Mouse (Mus musculus): ENCODE results near the gene Tal1.
A peak's percentile ranks its signal among the peaks of the same experiment; 100 is the strongest.

Tal1 gene

GRCm38 (mm10) chr4:115063518-115064239, 7.5 kb downstream of the Tal1 start:
- no peak for DNase-seq (ENCODE audit: extremely low read depth, insufficient read length, low spot score)

- DNase-seq (ENCODE audit: extremely low read depth, insufficient read length, low spot score): no peak
Measured at GRCm38 (mm10) chr4:115071668-115072067, 15.4 kb downstream of the Tal1 start.

GRCm38 (mm10) chr4:115074789-115075188, 18.6 kb downstream of the Tal1 start:
- no peak for DNase-seq (ENCODE audit: extremely low read depth, insufficient read length, low spot score)

GRCm38 (mm10) chr4:115075204-115075915, 19.1 kb downstream of the Tal1 start:
- no peak for DNase-seq (ENCODE audit: extremely low read depth, insufficient read length, low spot score)

GRCm38 (mm10) chr4:115078892-115079820, 22.9 kb downstream of the Tal1 start:
- DNase-seq (ENCODE audit: extremely low read depth, insufficient read length, low spot score): no peak

- no peak for DNase-seq (ENCODE audit: extremely low read depth, insufficient read length, low spot score)
Measured at GRCm38 (mm10) chr4:115079821-115080349, 23.7 kb downstream of the Tal1 start.

GRCm38 (mm10) chr4:115083031-115083430, 26.8 kb downstream of the Tal1 start:
- DNase-seq (ENCODE audit: extremely low read depth, insufficient read length, low spot score): no peak

GRCm38 (mm10) chr4:115085522-115086095, 29.4 kb downstream of the Tal1 start:
- DNase-seq (ENCODE audit: extremely low read depth, insufficient read length, low spot score): peak; percentile 15

GRCm38 (mm10) chr4:115086257-115086656, 30.0 kb downstream of the Tal1 start:
- DNase-seq (ENCODE audit: extremely low read depth, insufficient read length, low spot score): no peak

GRCm38 (mm10) chr4:115086763-115087415, 30.7 kb downstream of the Tal1 start:
- no peak for DNase-seq (ENCODE audit: extremely low read depth, insufficient read length, low spot score)

GRCm38 (mm10) chr4:115088611-115089338, 32.5 kb downstream of the Tal1 start, which contains the start of gene Pdzk1ip1:
Gene Pdzk1ip1, plus strand, starts transcription at chr4:115088708.
- peak; percentile 13 for DNase-seq (ENCODE audit: extremely low read depth, insufficient read length, low spot score)

- DNase-seq (ENCODE audit: extremely low read depth, insufficient read length, low spot score): no peak
Measured at GRCm38 (mm10) chr4:115090592-115090991, 34.4 kb downstream of the Tal1 start.

GRCm38 (mm10) chr4:115091806-115092205, 35.6 kb downstream of the Tal1 start:
- no peak for DNase-seq (ENCODE audit: extremely low read depth, insufficient read length, low spot score)

GRCm38 (mm10) chr4:115093331-115093864, 37.2 kb downstream of the Tal1 start:
- DNase-seq (ENCODE audit: extremely low read depth, insufficient read length, low spot score): no peak

- DNase-seq (ENCODE audit: extremely low read depth, insufficient read length, low spot score): no peak
Measured at GRCm38 (mm10) chr4:115094056-115094455, 37.8 kb downstream of the Tal1 start.

GRCm38 (mm10) chr4:115095671-115096434, 39.6 kb downstream of the Tal1 start:
- DNase-seq (ENCODE audit: extremely low read depth, insufficient read length, low spot score): no peak

- DNase-seq (ENCODE audit: extremely low read depth, insufficient read length, low spot score): no peak
Measured at GRCm38 (mm10) chr4:115096435-115097145, 40.4 kb downstream of the Tal1 start.

- no peak for DNase-seq (ENCODE audit: extremely low read depth, insufficient read length, low spot score)
Measured at GRCm38 (mm10) chr4:115097146-115097496, 40.9 kb downstream of the Tal1 start.

Measured in 3134 (cell line).